Mouse (Mus musculus) ovary, adult 18-20 months (tissue): Measurements from ENCODE around the gene Palmd.

Experiments used
- DNase-seq: peaks from one replicate; pipeline ENCODE4 v3.0.0; 2022; ENCODE audit warnings: low spot score, mixed read lengths

Gene Palmd

DNA sequence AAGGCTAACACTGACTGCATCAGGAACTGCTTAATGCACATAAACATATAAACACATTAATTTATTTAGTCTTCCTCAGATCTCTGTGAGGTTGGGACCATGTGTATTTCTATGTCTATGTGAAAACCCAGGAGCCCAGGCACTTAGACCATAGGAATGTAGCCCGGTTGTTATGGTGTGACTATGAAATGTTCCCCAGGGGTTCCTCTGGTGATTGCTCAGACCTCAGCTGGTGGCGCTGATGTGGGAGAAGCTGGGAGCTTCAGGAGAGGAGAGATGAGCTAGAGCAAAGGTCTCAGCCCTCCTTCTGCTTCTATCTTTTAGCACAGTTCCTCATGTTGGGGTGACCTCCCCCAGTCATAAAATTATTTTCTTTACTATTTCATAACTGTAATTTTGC, 8.4 kb downstream of the Palmd start:
- no peak for DNase-seq

DNA sequence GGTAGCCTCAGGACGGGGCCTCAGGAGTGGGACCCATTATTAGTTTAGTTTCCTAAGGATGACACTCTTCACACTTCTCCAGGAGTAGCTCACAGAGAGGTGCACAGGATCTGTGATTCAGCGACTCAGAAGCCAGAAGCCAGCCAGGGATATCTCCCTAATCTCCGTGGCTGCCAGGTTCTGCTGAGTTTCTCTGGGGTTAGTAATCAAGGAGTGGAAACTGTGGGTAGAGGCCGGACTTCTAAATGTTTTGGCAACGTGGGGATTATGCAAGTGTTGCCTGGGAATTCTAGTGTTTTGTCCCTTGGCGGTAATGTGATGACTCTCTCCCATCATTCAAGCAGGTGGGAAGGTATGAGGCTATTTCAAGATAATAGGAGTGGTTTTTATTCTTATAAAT, 13.7 kb downstream of the Palmd start:
- no peak for DNase-seq

DNA sequence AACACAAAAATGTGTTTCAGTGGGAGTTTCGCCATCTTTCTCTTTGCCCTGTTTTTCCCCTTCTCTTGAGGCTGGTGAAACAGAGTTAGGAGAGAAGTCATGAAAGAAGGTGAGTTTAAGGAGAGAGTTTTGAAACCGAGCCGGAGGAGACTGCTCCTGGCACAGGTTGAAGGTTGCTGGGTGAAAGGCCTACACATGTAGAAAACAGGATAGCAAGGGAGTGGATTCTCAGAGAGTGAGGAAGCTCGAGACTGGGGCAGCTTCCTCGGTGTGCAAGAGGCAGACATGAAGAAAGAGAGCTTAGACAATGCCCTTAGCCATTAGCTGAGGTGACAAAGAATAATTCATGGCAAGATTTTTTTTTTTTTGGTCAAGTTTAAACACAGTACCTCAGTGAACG, 15.4 kb downstream of the Palmd start:
- no peak for DNase-seq

DNA sequence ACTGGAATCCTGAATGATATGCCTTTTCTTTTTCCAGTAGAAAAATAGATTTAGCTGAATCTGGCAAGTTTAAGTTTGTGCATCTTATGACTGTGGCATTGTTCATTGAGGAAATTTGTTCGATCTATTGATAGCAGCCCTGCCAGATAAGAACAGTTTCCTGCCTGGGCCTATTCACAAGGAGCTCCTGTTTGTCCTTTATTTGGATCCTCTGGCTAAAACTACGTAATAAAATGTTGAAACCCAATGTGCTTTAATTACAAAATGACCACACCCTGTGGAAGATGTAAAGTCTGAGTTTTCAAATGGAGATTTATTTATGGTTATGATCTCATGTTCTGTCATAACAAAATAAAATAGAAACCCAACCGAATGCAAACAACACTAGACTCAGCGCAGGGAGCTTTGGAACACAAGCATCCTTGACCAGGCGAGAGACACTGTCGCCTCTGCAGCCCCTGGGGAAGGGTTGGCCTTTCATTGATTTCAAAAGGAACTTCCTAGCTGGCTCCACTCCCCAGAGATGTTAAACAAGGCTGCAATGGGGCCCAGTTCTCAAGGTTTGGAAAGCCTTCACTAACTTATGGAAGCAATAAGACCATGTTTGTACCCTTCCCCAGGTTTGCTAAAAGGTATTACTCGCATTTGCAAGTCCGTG, 16.4 kb downstream of the Palmd start:
- DNase-seq = no peak

DNA sequence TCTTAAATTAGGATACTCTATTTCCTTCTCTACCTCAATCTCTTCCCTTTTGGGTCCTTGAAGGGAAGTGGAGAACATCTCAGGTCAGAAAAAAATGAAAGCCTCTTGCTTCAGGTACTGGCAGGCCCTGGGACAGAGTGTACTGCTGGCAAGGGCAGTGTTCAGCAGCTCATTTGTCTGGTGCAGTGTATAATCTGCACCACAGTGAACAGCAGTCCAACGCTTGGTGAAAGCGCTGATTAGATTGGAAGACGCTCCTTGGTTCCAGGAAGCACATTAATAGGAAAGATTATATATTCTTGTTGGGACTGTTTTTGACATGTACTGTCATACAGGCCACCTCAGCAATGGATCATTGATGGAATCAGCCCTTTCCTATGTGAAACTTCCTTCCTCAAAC, 17.3 kb downstream of the Palmd start:
- no peak for DNase-seq

DNA sequence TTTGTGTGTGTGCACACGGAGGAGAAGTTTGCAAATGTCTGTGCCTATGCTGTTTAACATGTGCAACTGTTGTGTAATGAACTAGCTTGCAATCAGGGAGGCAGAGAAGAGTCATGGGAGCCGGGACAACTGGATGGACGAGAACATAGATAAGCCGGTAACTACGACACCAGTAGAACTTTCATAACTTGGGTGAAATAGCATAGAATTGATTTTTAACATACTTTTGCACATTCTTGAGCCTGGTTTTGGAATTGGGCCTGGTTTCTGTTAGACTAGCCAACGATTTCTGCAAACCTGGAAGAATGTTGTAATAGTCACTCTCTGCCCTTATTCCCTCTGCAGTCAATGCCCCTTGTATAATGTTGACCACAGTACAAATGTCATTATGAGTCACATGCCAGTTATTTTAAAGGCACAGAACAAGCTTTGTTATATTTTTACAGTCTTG, 18.1 kb downstream of the Palmd start:
- no peak for DNase-seq

DNA sequence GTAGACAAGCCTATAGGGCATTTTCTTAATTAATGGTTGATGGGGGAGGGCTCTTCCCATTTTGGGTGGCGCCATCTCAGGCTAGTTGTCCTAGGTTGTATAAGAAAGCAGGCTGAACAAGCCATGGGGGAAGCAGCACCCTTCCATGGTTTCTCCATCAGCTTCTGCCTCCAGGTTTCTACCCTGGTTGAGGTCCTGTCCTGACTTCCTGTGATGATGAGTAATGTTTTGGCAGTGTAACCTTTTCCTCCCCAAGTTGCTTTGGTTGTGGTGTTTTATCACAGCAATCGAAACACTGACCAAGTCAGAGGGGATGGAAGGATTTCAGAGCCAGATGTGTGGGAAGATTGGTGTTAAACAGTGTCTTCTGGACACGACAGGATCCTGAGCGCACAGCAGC, 22.3 kb downstream of the Palmd start:
- DNase-seq = no peak

DNA sequence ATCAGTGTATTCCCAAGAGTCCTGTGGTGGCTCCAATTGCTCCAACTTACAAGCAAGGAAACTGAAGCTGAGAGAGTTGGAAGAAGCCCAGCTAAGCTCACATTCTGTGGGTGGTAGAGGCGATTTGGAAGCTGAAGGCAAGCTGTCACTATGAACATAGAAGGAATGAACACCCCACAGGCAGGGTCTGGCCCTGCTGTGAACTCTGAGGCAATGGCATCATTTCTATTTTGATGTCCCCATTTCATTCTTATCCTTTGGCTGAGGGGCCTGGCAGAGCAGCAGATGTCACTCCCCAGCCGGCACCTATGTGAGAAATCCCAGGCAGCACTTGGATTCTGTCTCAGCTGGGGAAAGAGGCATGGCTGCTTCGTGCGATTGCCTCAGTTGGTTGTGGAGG, 25.4 kb downstream of the Palmd start:
- no peak for DNase-seq

DNA sequence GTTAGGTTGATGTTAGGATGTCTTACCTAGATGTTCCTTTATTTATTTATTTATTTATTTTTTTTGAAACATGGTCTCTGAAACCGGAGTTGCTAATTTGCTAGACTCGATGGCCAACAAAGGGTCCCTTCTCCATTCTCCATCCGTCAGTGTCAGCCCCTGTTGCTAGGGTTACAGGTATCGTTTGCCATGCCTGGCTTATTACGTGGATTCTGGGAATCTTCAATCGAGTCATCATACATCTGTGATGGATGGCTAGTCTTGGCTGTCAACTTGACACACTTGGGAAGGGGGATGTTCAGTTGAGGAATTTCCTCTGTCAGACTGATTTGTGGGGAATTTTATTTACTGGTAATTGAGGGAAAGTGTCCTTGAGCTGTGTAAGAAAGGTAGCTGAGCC, 26.0 kb downstream of the Palmd start:
- no peak for DNase-seq

DNA sequence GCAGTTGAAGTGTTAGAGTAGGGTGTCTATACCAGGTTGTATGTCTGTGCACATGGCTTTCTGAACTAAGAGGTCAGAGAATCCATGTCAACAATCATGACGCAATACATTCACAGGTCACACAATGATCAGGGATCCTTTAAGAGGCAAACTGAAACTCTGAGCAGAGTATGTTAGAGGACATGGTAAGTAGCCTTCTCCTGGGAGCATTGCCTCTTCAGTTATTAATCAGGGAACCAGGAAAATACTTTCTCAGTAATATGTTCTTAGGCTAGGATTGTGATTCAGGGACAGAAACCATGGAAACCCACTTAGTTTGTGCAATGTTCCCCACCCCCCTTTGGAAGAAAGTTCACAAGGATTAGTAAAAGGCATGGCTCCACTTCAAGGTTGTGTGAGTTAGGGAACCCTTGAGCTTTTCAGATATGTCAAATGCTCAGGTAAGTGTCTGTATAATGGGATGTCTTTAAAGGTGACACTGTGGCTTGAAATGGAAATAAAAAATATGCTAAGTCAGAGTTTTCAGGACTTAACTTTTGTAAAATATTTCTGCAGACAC, 27.1 kb downstream of the Palmd start:
- no peak for DNase-seq

DNA sequence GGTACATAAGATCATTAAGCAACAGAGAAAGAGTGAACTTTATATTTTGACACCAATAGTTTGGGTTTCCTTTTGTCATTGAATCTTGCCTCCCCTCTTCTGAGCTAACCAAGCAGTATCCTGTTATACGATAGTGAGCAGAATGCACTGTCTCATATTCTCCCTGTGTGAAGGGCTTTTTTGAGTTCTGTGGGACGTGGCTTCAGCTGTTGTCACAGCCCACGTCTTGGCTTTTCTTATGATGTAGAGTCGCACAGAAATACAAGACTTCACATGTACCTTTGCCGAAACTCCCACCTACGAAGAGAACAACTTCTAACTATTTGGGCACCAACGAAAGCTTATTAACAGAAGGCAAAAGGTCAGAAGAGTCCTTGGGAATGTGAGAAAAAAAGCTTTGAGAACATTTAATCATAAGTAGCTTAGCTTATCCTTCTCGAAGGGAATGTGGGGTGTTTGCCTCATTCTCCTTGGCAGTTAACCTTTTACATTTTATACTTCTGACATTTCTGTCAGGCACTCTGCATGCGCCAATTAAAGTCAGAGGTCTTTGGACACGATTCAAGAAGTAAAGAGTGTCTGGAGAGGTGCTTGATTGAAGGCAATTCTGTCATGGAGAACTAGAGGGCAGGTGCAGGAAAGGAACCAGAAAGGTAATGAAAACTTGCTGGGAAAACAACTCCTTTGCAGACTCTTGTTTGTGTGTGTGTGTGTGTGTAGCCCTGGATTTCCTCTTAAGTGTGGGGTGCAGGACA, 27.8 kb downstream of the Palmd start:
- DNase-seq = no peak

DNA sequence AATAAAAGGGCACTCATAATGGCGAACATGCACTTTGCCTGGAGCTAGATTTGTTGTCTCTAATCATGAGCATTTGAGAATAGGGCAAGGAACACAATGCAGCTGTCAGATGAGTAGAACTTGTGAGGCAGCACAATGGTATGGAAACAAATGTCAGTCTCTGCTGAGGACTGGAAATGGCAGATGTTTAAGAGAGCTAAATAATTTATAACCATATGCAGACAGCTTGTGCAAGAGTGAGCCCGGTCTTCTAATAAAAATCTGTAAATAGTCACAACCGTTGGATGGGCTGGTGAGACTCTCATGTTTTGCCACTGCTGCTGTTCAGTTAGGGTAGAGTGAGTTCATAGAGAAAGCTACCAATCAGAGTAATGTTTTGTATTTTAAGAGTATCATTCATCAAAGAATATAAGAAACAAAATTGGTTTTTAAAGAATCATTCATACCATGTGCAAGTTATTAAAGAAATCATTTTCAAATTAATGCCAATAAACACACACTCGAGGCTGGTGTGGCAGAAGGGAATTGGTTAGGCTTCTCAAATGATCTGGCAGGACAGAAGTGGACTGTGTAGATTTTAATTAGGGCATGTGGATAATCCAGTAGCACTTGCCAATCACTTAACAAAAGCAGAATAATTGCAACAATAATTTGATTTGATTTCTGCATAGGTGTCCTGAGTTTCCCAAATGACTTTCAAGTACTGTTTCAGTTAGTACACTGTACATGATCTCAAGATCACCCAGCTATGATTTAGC, 31.7 kb downstream of the Palmd start:
- DNase-seq = no peak

DNA sequence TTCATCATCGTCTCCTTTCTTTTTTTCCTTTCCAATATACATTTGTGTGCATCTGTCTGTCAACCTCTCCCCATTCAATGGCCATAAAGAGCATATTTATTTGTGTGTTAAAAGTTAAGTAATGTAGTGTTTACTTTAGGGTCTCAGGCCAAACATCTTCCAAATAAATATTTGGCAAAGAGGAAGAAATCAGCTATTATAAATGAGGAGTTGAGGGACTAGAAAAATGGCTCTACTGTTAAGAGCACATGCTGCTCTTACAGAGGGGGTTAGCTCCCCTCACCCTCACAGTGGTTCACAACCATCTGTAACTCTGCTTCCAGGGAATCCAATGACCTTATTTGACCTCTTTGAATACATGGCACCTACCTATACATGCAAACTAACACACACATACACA, 35.6 kb downstream of the Palmd start:
- no peak for DNase-seq

DNA sequence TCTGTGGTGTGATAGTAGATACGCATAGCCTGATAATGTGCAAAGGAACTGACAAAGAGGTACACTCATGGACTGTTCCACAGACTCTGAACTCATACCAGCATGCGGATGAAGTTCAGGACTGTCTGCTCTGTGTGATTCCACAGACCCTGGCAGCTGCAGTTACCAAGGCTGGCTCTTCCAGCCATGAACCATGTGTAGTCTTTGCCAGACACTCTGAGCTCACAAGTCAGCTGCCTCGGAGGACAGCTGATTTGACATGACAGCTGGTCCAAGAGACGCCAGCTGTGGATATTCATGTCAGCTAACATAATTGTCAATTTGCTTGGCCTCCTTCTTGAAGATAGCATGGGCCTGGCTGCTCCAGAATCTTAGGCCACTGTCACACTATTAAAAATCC, 39.8 kb downstream of the Palmd start:
- DNase-seq = no peak

DNA sequence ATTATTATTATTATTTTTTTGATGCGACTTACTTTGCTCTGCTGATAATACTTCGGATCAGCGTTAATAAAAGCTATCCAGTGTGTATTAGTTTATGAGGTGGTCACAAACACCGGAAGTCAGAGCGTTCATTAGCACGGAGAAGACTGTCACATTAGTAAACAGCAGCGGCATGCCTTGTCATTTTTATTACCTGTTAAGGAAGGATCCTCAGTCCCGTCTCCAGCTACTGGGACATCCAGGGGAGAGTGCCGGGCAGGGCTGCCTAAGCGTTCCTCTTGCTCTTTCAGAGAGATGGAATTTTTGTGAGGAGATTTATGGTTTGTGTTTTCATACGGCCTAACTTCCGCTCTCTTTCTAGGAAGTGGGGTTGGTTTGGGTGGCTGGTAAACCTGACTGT, 45.7 kb downstream of the Palmd start:
- no peak for DNase-seq

DNA sequence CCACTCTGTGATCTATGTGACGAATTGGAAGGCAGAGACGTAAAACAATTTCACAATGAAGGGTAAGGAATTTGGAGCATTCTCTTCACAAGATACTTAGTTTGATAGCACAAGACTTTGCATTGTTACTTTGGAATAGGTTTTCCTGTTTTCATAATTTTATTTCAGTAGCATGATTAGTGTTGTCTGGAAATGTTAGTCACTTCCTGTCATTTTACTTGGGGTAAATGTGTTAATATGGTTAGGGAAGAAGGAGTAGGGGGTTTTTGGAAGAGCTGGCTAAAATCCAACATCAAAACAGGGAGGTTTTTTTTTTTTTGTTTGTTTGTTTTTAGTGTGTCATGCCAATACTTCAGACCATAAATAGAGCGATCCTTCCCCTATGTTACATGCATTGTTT, 47.3 kb downstream of the Palmd start:
- no peak for DNase-seq

DNA sequence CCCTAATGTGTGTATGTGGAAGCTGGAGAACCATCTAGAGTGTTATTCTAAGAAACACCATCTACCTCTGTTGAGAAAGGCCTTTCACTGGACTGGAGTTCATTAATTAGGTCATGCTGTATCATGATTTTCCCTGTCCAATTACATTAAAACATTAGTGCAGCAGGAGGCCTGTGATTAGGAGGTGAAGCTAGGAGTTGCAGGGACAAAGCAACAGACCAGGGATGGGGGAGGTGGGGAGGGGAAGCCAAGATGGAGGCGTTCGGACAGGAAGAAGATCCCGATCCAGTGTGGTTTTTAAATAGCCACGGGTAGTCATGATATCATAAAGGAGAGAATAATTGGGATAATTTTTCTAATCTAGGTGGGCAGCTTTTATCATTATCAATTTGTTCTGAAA, 51.8 kb downstream of the Palmd start:
- DNase-seq = no peak

DNA sequence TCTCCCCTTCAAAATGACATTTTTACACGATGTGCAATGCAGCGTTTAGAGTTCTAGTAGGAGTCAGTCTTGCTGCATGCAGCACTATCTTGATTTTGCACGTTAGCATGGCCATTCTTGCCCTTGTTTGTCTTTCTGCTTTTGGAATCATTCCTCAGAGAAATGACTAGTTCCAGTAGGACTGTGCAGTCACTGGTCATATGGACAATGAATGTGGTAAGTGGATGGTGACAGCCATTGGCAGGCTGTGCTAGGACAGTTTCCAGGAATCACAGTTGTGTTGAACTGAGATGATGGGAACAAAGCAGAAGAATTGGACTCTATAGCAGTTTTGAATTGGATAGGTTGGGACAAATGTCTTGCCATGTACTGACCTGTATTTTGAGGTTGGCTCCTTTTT, 53.9 kb downstream of the Palmd start:
- DNase-seq = no peak

DNA sequence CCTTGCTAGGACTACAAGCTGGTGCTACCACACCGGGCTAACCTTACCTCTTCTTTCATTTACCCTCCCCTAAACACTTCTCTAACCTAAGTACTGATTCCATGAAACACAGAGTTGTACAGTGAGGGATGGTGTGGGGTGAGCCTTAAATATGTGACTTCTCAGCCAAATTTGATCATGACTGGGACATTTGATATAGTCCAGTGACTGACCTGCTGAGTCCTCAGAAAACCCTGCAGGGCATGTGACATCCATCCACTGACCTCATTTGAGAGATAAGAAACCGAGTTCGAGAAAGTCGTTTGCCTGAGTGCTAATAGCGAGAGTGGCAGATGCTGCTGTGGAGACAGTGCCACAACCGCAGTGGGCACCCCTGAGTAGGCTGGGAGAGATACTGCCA, 54.4 kb downstream of the Palmd start:
- DNase-seq = no peak

DNA sequence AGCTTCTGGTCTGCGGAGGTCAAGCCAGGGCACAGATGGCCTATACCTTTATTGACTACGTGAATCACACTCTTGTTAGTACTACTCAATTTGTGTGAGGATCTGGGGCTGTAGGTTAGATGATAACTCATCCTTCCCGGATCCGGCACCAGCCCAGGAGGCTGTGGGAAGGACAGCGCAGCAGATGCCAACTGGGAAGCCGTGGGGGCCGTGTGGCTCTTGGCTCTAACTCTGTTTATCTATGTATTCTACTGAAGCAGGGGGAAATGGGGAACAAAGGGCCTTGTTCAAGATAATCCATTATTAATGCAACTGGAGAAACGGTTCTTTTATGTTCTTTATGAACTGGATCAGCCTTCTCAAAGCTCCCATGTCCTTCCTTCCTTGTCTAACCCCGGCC, 62.2 kb downstream of the Palmd start:
- DNase-seq = no peak

DNA sequence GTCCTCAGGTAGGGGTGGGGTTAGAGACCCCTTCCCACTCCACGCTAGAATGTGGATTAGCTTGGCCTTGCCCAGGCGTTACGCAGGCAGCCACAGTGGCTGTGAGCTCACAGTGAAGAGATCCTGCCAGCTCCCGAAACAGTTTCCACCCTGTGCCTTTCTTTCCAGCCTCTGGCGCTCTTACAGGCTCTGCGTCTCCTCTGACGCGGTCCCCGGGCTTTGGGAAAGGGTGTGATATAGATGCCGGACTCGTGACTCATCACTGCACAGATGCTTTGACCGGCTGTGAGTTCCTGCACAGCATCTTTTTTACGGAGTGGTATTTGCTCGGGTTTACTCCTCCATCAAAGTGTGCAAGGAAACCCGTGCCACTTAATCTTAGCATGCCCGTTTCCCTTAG, 62.9 kb downstream of the Palmd start:
- DNase-seq = no peak

DNA sequence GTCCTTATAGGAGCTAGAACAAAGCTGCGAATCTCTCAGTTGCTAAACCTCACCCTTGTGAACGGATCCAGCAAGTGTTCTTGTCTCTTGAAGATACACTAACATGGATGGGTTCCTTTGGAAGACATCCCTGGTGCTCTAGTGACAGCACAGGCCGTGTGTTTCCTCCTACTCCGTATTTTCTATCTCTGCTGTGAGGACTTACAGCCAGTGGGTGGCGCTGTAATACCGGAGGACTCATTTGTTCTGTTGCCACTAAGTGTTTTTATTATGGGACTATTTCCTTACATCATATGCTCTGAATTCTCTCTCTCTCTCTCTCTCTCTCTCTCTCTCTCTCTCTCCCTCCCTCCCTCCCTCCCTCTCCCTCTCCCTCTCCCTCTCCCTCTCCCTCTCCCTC, 64.6 kb downstream of the Palmd start:
- DNase-seq = no peak

DNA sequence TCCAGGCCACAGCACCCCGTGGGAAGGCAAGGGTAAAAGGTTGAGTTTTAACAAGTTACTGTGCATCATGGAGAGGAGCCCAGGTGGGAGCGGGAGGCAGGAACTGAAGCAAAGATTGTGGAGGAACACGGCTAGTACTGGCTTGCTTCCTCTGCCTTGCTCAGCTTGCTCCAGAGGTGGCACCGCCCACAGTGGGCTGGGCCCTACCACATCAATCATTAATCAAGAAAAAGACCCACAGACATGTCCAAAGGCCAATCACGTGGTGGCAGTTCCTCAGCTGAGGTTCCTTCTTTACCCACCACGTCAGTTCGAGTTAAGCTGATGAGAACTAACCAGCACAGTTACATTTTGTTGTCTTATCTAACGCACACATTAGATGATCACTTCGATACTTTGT, 75.9 kb downstream of the Palmd start:
- no peak for DNase-seq
